Mouse (Mus musculus): ENCODE measurements around the gene Pigf. TPM values are rescaled to one million over a fixed set of nuclear protein-coding genes. Genes with fewer than 3 reads are reported as not detected.

The Pigf gene
- polyA plus RNA-seq, 1 experiment from 2014 or later = 13.2 TPM

GRCm38 (mm10) chr17:86973097-86973496, 52.1 kb downstream of the Pigf start:
- H3K9ac ChIP-seq (replicated peaks) = no peak overlapping the region
- ATAC-seq = peak; percentile 65
- H3K27ac ChIP-seq (ENCODE audit: low read depth) = no peak overlapping the region
- no peak for DNase-seq
- H3K4me1 ChIP-seq (ENCODE audit: insufficient read depth) = peaks cover 13% of the 10 kb centered on the region; the same call in 1 of the 2 replicates
- no peaks in the 10 kb centered on the region for H3K27me3 ChIP-seq (ENCODE audit: insufficient read depth, low read length)
- H3K4me2 ChIP-seq (ENCODE audit: low read depth, low read length) = no peak overlapping the region
- 50% methylated on average over 2 of the region's 2 CpGs for WGBS (ENCODE audit: insufficient replicate concordance)
- H3K4me3 ChIP-seq (ENCODE audit: low read depth, low read length) = no peak overlapping the region
- no peaks in the 10 kb centered on the region for H3K9me3 ChIP-seq (ENCODE audit: low read length)
- TF ChIP-seq EP300 (IDR thresholded peaks at IDR 0.05; ENCODE audit: low read depth) = no peak
- TF ChIP-seq CTCF (IDR thresholded peaks at IDR 0.05; ENCODE audit: low read depth) = no peak
- 0 out of 2 replicates have a peak, but pooled peaks cover 4% of the 10 kb centered on the region for H3K36me3 ChIP-seq (replicated peaks; ENCODE audit: insufficient read depth, low read length)

GRCm38 (mm10) chr17:86971860-86972259, 53.3 kb downstream of the Pigf start:
- H3K36me3 ChIP-seq (replicated peaks; ENCODE audit: insufficient read depth, low read length) = 0 out of 2 replicates have a peak, but pooled peaks cover 4% of the 10 kb centered on the region
- no peak for TF ChIP-seq CTCF (IDR thresholded peaks at IDR 0.05; ENCODE audit: low read depth)
- no peak for TF ChIP-seq EP300 (IDR thresholded peaks at IDR 0.05; ENCODE audit: low read depth)
- ATAC-seq (no peak), DNase-seq (no peak)
- no peak overlapping the region for H3K27ac ChIP-seq (ENCODE audit: low read depth)
- no peaks in the 10 kb centered on the region for H3K27me3 ChIP-seq (ENCODE audit: insufficient read depth, low read length)
- no peak overlapping the region for H3K9ac ChIP-seq (replicated peaks)
- H3K4me3 ChIP-seq (ENCODE audit: low read depth, low read length) = no peak overlapping the region
- no peak overlapping the region for H3K4me2 ChIP-seq (ENCODE audit: low read depth, low read length)
- WGBS (ENCODE audit: insufficient replicate concordance) = 56% methylated on average over 7 of the region's 7 CpGs
- peaks cover 13% of the 10 kb centered on the region; the same call in 1 of the 2 replicates for H3K4me1 ChIP-seq (ENCODE audit: insufficient read depth)
- H3K9me3 ChIP-seq (ENCODE audit: low read length) = no peaks in the 10 kb centered on the region

GRCm38 (mm10) chr17:86971036-86971435, 54.2 kb downstream of the Pigf start:
- TF ChIP-seq EP300 (IDR thresholded peaks at IDR 0.05; ENCODE audit: low read depth) (no peak), CTCF (IDR thresholded peaks at IDR 0.05; ENCODE audit: low read depth) (no peak)
- no peaks in the 10 kb centered on the region for H3K27me3 ChIP-seq (ENCODE audit: insufficient read depth, low read length)
- DNase-seq (no peak), ATAC-seq (no peak)
- H3K4me3 ChIP-seq (ENCODE audit: low read depth, low read length) = no peak overlapping the region
- H3K27ac ChIP-seq (ENCODE audit: low read depth) = no peak overlapping the region
- no peak overlapping the region for H3K9ac ChIP-seq (replicated peaks)
- H3K36me3 ChIP-seq (replicated peaks; ENCODE audit: insufficient read depth, low read length) = 0 out of 2 replicates have a peak, but pooled peaks cover 4% of the 10 kb centered on the region
- no peak overlapping the region for H3K4me2 ChIP-seq (ENCODE audit: low read depth, low read length)
- 72% methylated on average over 5 of the region's 5 CpGs for WGBS (ENCODE audit: insufficient replicate concordance)
- H3K4me1 ChIP-seq (ENCODE audit: insufficient read depth) = peaks cover 13% of the 10 kb centered on the region; the same call in 1 of the 2 replicates
- H3K9me3 ChIP-seq (ENCODE audit: low read length) = no peaks in the 10 kb centered on the region

DNA sequence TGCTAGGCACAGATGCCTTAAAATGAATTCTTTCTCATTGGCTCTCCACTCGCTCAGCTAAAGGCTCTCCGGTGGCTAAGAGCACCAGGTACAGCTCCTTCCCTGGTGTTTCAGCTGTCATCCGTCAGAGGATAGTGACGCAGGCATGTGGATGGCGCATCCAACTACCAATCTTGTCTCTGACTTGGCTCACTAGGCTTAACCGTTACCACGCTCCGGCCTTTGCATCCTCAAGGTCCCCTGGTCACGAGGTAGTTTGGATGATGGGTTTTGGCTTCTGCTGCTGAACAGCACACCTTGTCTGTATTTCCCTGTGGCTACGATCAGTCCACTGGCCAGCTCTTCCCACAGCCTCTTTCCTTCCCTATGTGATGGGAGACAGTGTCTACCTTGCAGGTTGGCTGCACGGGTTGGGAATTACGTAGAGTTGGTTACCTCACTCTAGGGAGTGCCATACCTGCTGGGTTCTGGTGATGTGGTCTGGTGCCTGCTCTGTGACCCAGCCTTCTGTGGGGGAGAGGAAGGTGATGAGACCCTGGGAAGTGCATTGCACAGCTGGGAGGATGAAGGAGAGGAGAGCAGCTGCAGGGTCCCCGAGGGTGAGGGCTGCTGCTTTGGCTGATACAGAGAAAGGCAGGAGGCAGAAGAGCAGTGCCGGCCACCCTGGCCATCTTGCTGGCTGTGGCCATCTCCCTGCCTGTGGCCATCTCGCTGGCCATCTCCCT, 55.0 kb downstream of the Pigf start:
- Histone ChIP-seq H3K27ac (ENCODE audit: low read depth) (no peak overlapping the region), H3K27me3 (ENCODE audit: insufficient read depth, low read length) (no peaks in the 10 kb centered on the region), H3K9me3 (ENCODE audit: low read length) (no peaks in the 10 kb centered on the region), H3K4me2 (ENCODE audit: low read depth, low read length) (no peak overlapping the region), H3K36me3 (replicated peaks; ENCODE audit: insufficient read depth, low read length) (0 out of 2 replicates have a peak, but pooled peaks cover 4% of the 10 kb centered on the region), H3K4me1 (ENCODE audit: insufficient read depth) (peaks cover 16% of the 10 kb centered on the region; the same call in 1 of the 2 replicates), H3K4me3 (ENCODE audit: low read depth, low read length) (no peak overlapping the region), H3K9ac (replicated peaks) (no peak overlapping the region)
- no peak for ATAC-seq
- TF ChIP-seq CTCF (IDR thresholded peaks at IDR 0.05; ENCODE audit: low read depth) (no peak), EP300 (IDR thresholded peaks at IDR 0.05; ENCODE audit: low read depth) (no peak)
- 83% methylated on average over 15 of the region's 15 CpGs for WGBS (ENCODE audit: insufficient replicate concordance)
- no peak for DNase-seq

GRCm38 (mm10) chr17:86969582-86969981, 55.6 kb downstream of the Pigf start:
- H3K4me1 ChIP-seq (ENCODE audit: insufficient read depth) = peaks cover 16% of the 10 kb centered on the region; the same call in 1 of the 2 replicates
- H3K27me3 ChIP-seq (ENCODE audit: insufficient read depth, low read length) = no peaks in the 10 kb centered on the region
- ATAC-seq = peak; percentile 26; the same call in 1 of the 2 replicates
- peak; percentile 60 for DNase-seq
- no peaks in the 10 kb centered on the region for H3K9me3 ChIP-seq (ENCODE audit: low read length)
- WGBS (ENCODE audit: insufficient replicate concordance) = 37% methylated on average over 5 of the region's 5 CpGs
- no peak overlapping the region for H3K4me3 ChIP-seq (ENCODE audit: low read depth, low read length)
- peak overlapping the region; percentile 12; the same call in 1 of the 2 replicates for H3K27ac ChIP-seq (ENCODE audit: low read depth)
- TF ChIP-seq EP300 (IDR thresholded peaks at IDR 0.05; ENCODE audit: low read depth) (no peak), CTCF (IDR thresholded peaks at IDR 0.05; ENCODE audit: low read depth) (0 out of 2 replicates have a peak, but pooled peaks have one; percentile 12)
- no peak overlapping the region for H3K9ac ChIP-seq (replicated peaks)
- 0 out of 2 replicates have a peak, but pooled peaks cover 4% of the 10 kb centered on the region for H3K36me3 ChIP-seq (replicated peaks; ENCODE audit: insufficient read depth, low read length)
- H3K4me2 ChIP-seq (ENCODE audit: low read depth, low read length) = no peak overlapping the region

DNA sequence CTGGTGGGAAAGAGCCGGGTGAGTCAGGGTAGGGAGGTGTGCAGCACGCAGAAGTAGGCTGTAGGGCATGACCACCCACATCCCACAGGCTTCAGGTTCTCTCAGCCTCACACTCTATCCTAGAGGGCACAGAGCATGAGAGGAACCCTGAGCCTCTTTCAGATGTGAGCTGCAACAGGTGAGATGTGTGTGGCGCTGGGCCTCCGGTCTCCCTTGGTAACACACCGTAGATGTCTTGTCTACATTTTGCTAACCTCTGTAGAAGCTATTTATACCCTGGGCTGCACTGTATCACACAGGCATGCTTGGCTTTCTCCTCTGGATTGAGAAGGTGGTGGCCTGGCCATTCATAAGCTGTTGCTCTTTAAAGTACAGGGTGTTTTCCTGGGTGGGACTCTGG, 56.6 kb downstream of the Pigf start:
- WGBS (ENCODE audit: insufficient replicate concordance) = 66% methylated on average over 5 of the region's 5 CpGs
- H3K27ac ChIP-seq (ENCODE audit: low read depth) = peak overlapping the region; percentile 12; the same call in 1 of the 2 replicates
- no peak overlapping the region for H3K4me2 ChIP-seq (ENCODE audit: low read depth, low read length)
- H3K9me3 ChIP-seq (ENCODE audit: low read length) = no peaks in the 10 kb centered on the region
- peaks cover 16% of the 10 kb centered on the region for H3K4me1 ChIP-seq (ENCODE audit: insufficient read depth)
- H3K4me3 ChIP-seq (ENCODE audit: low read depth, low read length) = no peak overlapping the region
- no peaks in the 10 kb centered on the region for H3K27me3 ChIP-seq (ENCODE audit: insufficient read depth, low read length)
- no peaks in the 10 kb centered on the region for H3K36me3 ChIP-seq (replicated peaks; ENCODE audit: insufficient read depth, low read length)
- no peak for ATAC-seq
- no peak overlapping the region for H3K9ac ChIP-seq (replicated peaks)
- no peak for DNase-seq
- TF ChIP-seq CTCF (IDR thresholded peaks at IDR 0.05; ENCODE audit: low read depth) (no peak), EP300 (IDR thresholded peaks at IDR 0.05; ENCODE audit: low read depth) (no peak)
